28 mouse cellular contexts compared by ENCODE assay signal in genomic region chr12:52750006-52750405, GRCm38 (mm10). TPM values are rescaled to one million over a fixed set of nuclear protein-coding genes. Genes with fewer than 3 reads are reported as not detected.
A peak's percentile ranks its signal among the peaks of the same experiment; 100 is the strongest.
DNase-seq lines count a peak whose midpoint lies in the region; ATAC-seq and TF ChIP-seq lines count a peak whose summit lies in the region.
"Had no signal": no experiment of that assay in that cellular context is flagged by ENCODE, and none has a peak within 500 bp of the region (broad histone marks: within the 10 kb centered on the region; RNA-seq: fewer than 3 reads in every experiment).

No protein-coding gene starts in this region.

- ATAC-seq in embryonic facial prominence, embryonic 14.5 days (ENCODE audit: low read depth): peak; percentile 79
- ATAC-seq in limb, embryonic 14.5 days (ENCODE audit: low FRiP score, low read depth): no peak
- no peak for ATAC-seq in cerebellum, adult (ENCODE audit: insufficient number of reproducible peaks, low FRiP score, low TSS enrichment)
- ATAC-seq: activated CD4-positive, CD25-positive, alpha-beta regulatory T cell, adult 4 months; forebrain, embryonic 13.5 days had no signal

- H3K4me3 ChIP-seq in embryonic facial prominence, embryonic 10.5 days: no peak overlapping the region
- no peak overlapping the region for H3K4me3 ChIP-seq in embryonic facial prominence, embryonic 14.5 days (ENCODE audit: low read depth, low read length)
- no peak overlapping the region for H3K4me3 ChIP-seq in limb, embryonic 14.5 days (replicated peaks; ENCODE audit: low read length)
- H3K4me3 ChIP-seq: embryonic facial prominence, embryonic 13.5 days; forebrain, embryonic 13.5 days; heart, embryonic 12.5 days; hindbrain, embryonic 15.5 days; liver, embryonic 15.5 days; lung, embryonic 15.5 days; midbrain, embryonic 12.5 days; neural tube, embryonic 13.5 days; stomach, embryonic 15.5 days had no signal

- peak; percentile 57 for DNase-seq in retina, postnatal 1 day
- no peak for DNase-seq in retina, embryonic 14.5 days (ENCODE audit: low spot score)
- peak; percentile 57 for DNase-seq in embryonic facial prominence, embryonic 10.5 days (ENCODE audit: low spot score)
- DNase-seq in embryonic facial prominence, embryonic 14.5 days (ENCODE audit: low spot score): peak; percentile 83
- DNase-seq in limb, embryonic 14.5 days (ENCODE audit: low spot score): peak; percentile 47
- DNase-seq in left cerebral cortex, postnatal 14 days (ENCODE audit: low spot score in 2 of 2): no peak
- DNase-seq: adrenal gland, adult 8-10 months; B cell, adult 2 months; cerebellum, adult 11-12 months; cerebellum, adult 9-11 months; gastrocnemius, postnatal 25 days; heart, adult 18-20 months; kidney, adult 18-20 months; kidney, postnatal 4 days; lung, postnatal 36 days; right cerebral cortex, postnatal 25 days had no signal

- no peak overlapping the region for H3K27ac ChIP-seq in embryonic facial prominence, embryonic 10.5 days (replicated peaks)
- H3K27ac ChIP-seq in embryonic facial prominence, embryonic 14.5 days (replicated peaks; ENCODE audit: low read depth, low read length): no peak overlapping the region
- no peak overlapping the region for H3K27ac ChIP-seq in limb, embryonic 14.5 days (replicated peaks; ENCODE audit: low read depth, low read length)
- H3K27ac ChIP-seq: forebrain, embryonic 13.5 days; hindbrain, embryonic 15.5 days; liver, embryonic 15.5 days; lung, embryonic 15.5 days; midbrain, embryonic 12.5 days; neural tube, embryonic 13.5 days; stomach, embryonic 15.5 days had no signal

- TF ChIP-seq POLR2A in limb, embryonic 14.5 days (IDR thresholded peaks at IDR 0.05; ENCODE audit: borderline replicate concordance, extremely low read depth, insufficient read depth, insufficient read length): no peak

- no peak overlapping the region for H3K9ac ChIP-seq in embryonic facial prominence, embryonic 14.5 days (ENCODE audit: low read depth, low read length)
- H3K9ac ChIP-seq in limb, embryonic 14.5 days (ENCODE audit: low read depth, low read length, severe bottlenecking): no peak overlapping the region
- H3K9ac ChIP-seq: embryonic facial prominence, embryonic 13.5 days; forebrain, embryonic 13.5 days; heart, embryonic 12.5 days; hindbrain, embryonic 15.5 days; liver, embryonic 15.5 days; lung, embryonic 15.5 days; midbrain, embryonic 12.5 days; neural tube, embryonic 13.5 days; stomach, embryonic 15.5 days had no signal

- 27% methylated on average over 12 of the region's 12 CpGs for WGBS in embryonic facial prominence, embryonic 10.5 days
- WGBS in embryonic facial prominence, embryonic 14.5 days: 29% methylated on average over 12 of the region's 12 CpGs
- WGBS in limb, embryonic 14.5 days: 56% methylated on average over 12 of the region's 12 CpGs

- H3K36me3 ChIP-seq in embryonic facial prominence, embryonic 10.5 days (replicated peaks): no peaks in the 10 kb centered on the region
- no peaks in the 10 kb centered on the region for H3K36me3 ChIP-seq in embryonic facial prominence, embryonic 14.5 days (ENCODE audit: control insufficient read depth, insufficient read depth, low read length)
- no peaks in the 10 kb centered on the region for H3K36me3 ChIP-seq in limb, embryonic 14.5 days (ENCODE audit: control insufficient read depth, insufficient read depth, low read length)
- H3K36me3 ChIP-seq: embryonic facial prominence, embryonic 13.5 days; heart, embryonic 12.5 days; hindbrain, embryonic 15.5 days; liver, embryonic 15.5 days; lung, embryonic 15.5 days; midbrain, embryonic 12.5 days; neural tube, embryonic 13.5 days; stomach, embryonic 15.5 days had no signal

- no peaks in the 10 kb centered on the region for H3K27me3 ChIP-seq in embryonic facial prominence, embryonic 10.5 days (replicated peaks; ENCODE audit: low read depth, poor library complexity, severe bottlenecking)
- H3K27me3 ChIP-seq in embryonic facial prominence, embryonic 14.5 days (replicated peaks; ENCODE audit: control insufficient read depth, insufficient read depth, low read length): no peaks in the 10 kb centered on the region
- H3K27me3 ChIP-seq in limb, embryonic 14.5 days (ENCODE audit: control insufficient read depth, insufficient read depth, low read length): no peaks in the 10 kb centered on the region
- H3K27me3 ChIP-seq: embryonic facial prominence, embryonic 13.5 days; forebrain, embryonic 13.5 days; heart, embryonic 12.5 days; hindbrain, embryonic 15.5 days; liver, embryonic 15.5 days; lung, embryonic 15.5 days; midbrain, embryonic 12.5 days; neural tube, embryonic 13.5 days; stomach, embryonic 15.5 days had no signal

- no peaks in the 10 kb centered on the region; the same call in 1 of the 2 replicates for H3K9me3 ChIP-seq in embryonic facial prominence, embryonic 10.5 days
- no peaks in the 10 kb centered on the region for H3K9me3 ChIP-seq in embryonic facial prominence, embryonic 14.5 days (ENCODE audit: control insufficient read depth, low read length)
- no peaks in the 10 kb centered on the region for H3K9me3 ChIP-seq in limb, embryonic 14.5 days (ENCODE audit: control insufficient read depth, low read length)
- H3K9me3 ChIP-seq: hindbrain, embryonic 15.5 days; liver, embryonic 15.5 days; lung, embryonic 15.5 days; midbrain, embryonic 12.5 days; neural tube, embryonic 13.5 days; stomach, embryonic 15.5 days had no signal

- no peak overlapping the region for H3K4me2 ChIP-seq in embryonic facial prominence, embryonic 14.5 days (ENCODE audit: low read depth, low read length)
- H3K4me2 ChIP-seq in limb, embryonic 14.5 days (replicated peaks; ENCODE audit: low read depth, low read length, severe bottlenecking): no peak overlapping the region
- H3K4me2 ChIP-seq: embryonic facial prominence, embryonic 13.5 days; forebrain, embryonic 13.5 days; heart, embryonic 12.5 days; hindbrain, embryonic 15.5 days; liver, embryonic 15.5 days; lung, embryonic 15.5 days; midbrain, embryonic 12.5 days; neural tube, embryonic 13.5 days; stomach, embryonic 15.5 days had no signal

- H3K4me1 ChIP-seq in embryonic facial prominence, embryonic 10.5 days: 0 out of 2 replicates have a peak, but pooled peaks cover 6% of the 10 kb centered on the region
- no peaks in the 10 kb centered on the region for H3K4me1 ChIP-seq in embryonic facial prominence, embryonic 14.5 days (ENCODE audit: control insufficient read depth, insufficient read depth, low read length)
- H3K4me1 ChIP-seq in limb, embryonic 14.5 days (ENCODE audit: control insufficient read depth, insufficient read depth, low read length): no peaks in the 10 kb centered on the region
- H3K4me1 ChIP-seq: forebrain, embryonic 13.5 days; liver, embryonic 15.5 days; lung, embryonic 15.5 days; midbrain, embryonic 12.5 days; stomach, embryonic 15.5 days had no signal

- intact Hi-C loops in left cerebral cortex, postnatal 14 days (cut with DNase I): no loop called here

RNA-seq across cellular contexts. Expression of gene Akap6, which starts 50.8 kb away (rescaled TPM):
- polyA plus RNA-seq in embryonic facial prominence, embryonic 10.5 days (2016; fragmentation: Nextera tagmentation; extraction: Ambion mirVana): 4.3 and 4.4 TPM in 2 replicates
- 5.8 and 7.9 TPM in 2 replicates for polyA plus RNA-seq in embryonic facial prominence, embryonic 14.5 days (2014; fragmentation: Nextera tagmentation; extraction: Ambion mirVana)
- polyA plus RNA-seq in limb, embryonic 14.5 days (2012; rRNA removed): 1.2 and 1.4 TPM in 2 replicates
- 1.6 and 2.0 TPM in 2 replicates for polyA plus RNA-seq in limb, embryonic 14.5 days (2014; fragmentation: Nextera tagmentation; extraction: Ambion mirVana)
- 100 to 1,000 TPM; 183 to 196 TPM for total RNA-seq in left cerebral cortex, postnatal 14 days (2021)
- total RNA-seq: megakaryocyte, adult 5-6 weeks had no signal

Comparison
In these comparisons a context has a peak if more than half of its experiments do, and no peak if none do; other contexts are left out.
1. DNase-seq: peak in retina, postnatal 1 day (single experiment), embryonic facial prominence, embryonic 10.5 days (single experiment), embryonic facial prominence, embryonic 14.5 days (single experiment) and limb, embryonic 14.5 days (single experiment); none in retina, embryonic 14.5 days (single experiment) and left cerebral cortex, postnatal 14 days (0 of 2).